In genomic region chr13:72286301-72286700, GRCm38 (mm10) we compare ENCODE assay signal across 34 mouse cellular contexts.
"Had no signal": no experiment of that assay in that cellular context is flagged by ENCODE, and none has a peak within 500 bp of the region (broad histone marks: within the 10 kb centered on the region; RNA-seq: fewer than 3 reads in every experiment).

No protein-coding gene starts in this region.

- H3K27me3 ChIP-seq: intestine, embryonic 15.5 days had no signal

- H3K4me1 ChIP-seq: heart, embryonic 12.5 days; heart, embryonic 13.5 days; intestine, embryonic 15.5 days had no signal

- H3K9me3 ChIP-seq: heart, embryonic 12.5 days; heart, embryonic 13.5 days; heart, embryonic 15.5 days; hindbrain, embryonic 10.5 days; hindbrain, embryonic 12.5 days; hindbrain, embryonic 13.5 days; hindbrain, embryonic 15.5 days; intestine, embryonic 15.5 days; kidney, embryonic 15.5 days had no signal

- H3K4me2 ChIP-seq: heart, embryonic 12.5 days; heart, embryonic 13.5 days; heart, embryonic 15.5 days; hindbrain, embryonic 12.5 days; hindbrain, embryonic 13.5 days; hindbrain, embryonic 14.5 days; hindbrain, embryonic 15.5 days; intestine, embryonic 15.5 days; kidney, embryonic 15.5 days had no signal

- H3K27ac ChIP-seq: heart, embryonic 13.5 days; heart, embryonic 15.5 days; hindbrain, embryonic 10.5 days; hindbrain, embryonic 12.5 days; hindbrain, embryonic 13.5 days; hindbrain, embryonic 14.5 days; hindbrain, embryonic 15.5 days; hindbrain, postnatal 0 days; intestine, embryonic 15.5 days; kidney, embryonic 15.5 days; kidney, postnatal 0 days; layer of hippocampus, adult 2 months; left cerebral cortex, adult 2 months had no signal

- ATAC-seq: hindbrain, embryonic 16.5 days; hindbrain, postnatal 0 days; inflammation-experienced regulatory T-cells, adult 6 months; intestine, embryonic 15.5 days; intestine, embryonic 16.5 days; intestine, postnatal 0 days had no signal

- DNase-seq: heart, postnatal 10 days; heart, postnatal 14 days; heart, postnatal 36 days; heart, postnatal 4 days; kidney, adult 11 months; kidney, adult 18-20 months; kidney, adult 2 months; kidney, adult 8-10 months; kidney, adult 9 months; kidney, postnatal 10 days; kidney, postnatal 14 days; kidney, postnatal 25 days; kidney, postnatal 36 days; kidney, postnatal 4 days; layer of hippocampus, adult 9-11 months; layer of hippocampus, postnatal 36 days had no signal

- H3K4me3 ChIP-seq: heart, embryonic 12.5 days; heart, embryonic 13.5 days; heart, embryonic 15.5 days; hindbrain, embryonic 10.5 days; hindbrain, embryonic 12.5 days; hindbrain, embryonic 13.5 days; hindbrain, embryonic 15.5 days; intestine, embryonic 15.5 days; kidney, embryonic 15.5 days; layer of hippocampus, adult 2 months; left cerebral cortex, adult 2 months had no signal

- H3K9ac ChIP-seq: heart, embryonic 12.5 days; heart, embryonic 13.5 days; heart, embryonic 15.5 days; hindbrain, embryonic 12.5 days; hindbrain, embryonic 13.5 days; hindbrain, embryonic 14.5 days; hindbrain, embryonic 15.5 days; intestine, embryonic 15.5 days; kidney, embryonic 15.5 days had no signal

- H3K36me3 ChIP-seq: heart, embryonic 12.5 days; heart, embryonic 13.5 days; heart, embryonic 15.5 days; hindbrain, embryonic 10.5 days; hindbrain, embryonic 12.5 days; hindbrain, embryonic 13.5 days; hindbrain, embryonic 15.5 days; intestine, embryonic 15.5 days; kidney, embryonic 15.5 days had no signal
